Mouse (Mus musculus) lung, embryonic 16.5 days (tissue): ENCODE results near the gene Hist1h2af. TPM values are rescaled to one million over a fixed set of nuclear protein-coding genes. Genes with fewer than 3 reads are reported as not detected.

Source experiments
- ATAC-seq: fragments of 200-750 bp; cut with Nextera tagmentation; 2 replicates; pipeline ENCODE4 v1.8.0; 2017; ENCODE audit warnings: low read depth, mild to moderate bottlenecking, moderate library complexity
- H3K27ac ChIP-seq: fragments of 300-500 bp; sonication (generic); 2 replicates; pipeline ENCODE4 v1.5.1; 2014; ENCODE audit warnings: mild to moderate bottlenecking, control low read depth, low read length
- H3K27me3 ChIP-seq: fragments of 300-500 bp; sonication (generic); 2 replicates; pipeline ENCODE4 v1.6.1; 2014; ENCODE audit warnings: low read depth, low read length, mixed read lengths; ENCODE audit not compliant: control insufficient read depth, insufficient read depth
- H3K36me3 ChIP-seq: fragments of 300-500 bp; sonication (generic); 2 replicates; pipeline ENCODE4 v1.6.1; 2014; ENCODE audit warnings: low read length; ENCODE audit not compliant: control insufficient read depth, insufficient read depth
- H3K4me1 ChIP-seq: fragments of 300-500 bp; sonication (generic); replicated peaks from 2 replicates; pipeline ENCODE4 v1.6.1; 2014; ENCODE audit warnings: low read length, mixed read lengths; ENCODE audit not compliant: control insufficient read depth, insufficient read depth
- H3K4me2 ChIP-seq: fragments of 300-500 bp; sonication (generic); 2 replicates; pipeline ENCODE4 v1.6.1; 2014; ENCODE audit warnings: low read depth, low read length, control low read depth
- H3K4me3 ChIP-seq: fragments of 300-500 bp; sonication (generic); 2 replicates; pipeline ENCODE4 v1.5.1; 2014; ENCODE audit warnings: mild to moderate bottlenecking, low read length, control low read depth
- H3K9ac ChIP-seq: fragments of 300-500 bp; sonication (generic); 2 replicates; pipeline ENCODE4 v1.6.1; 2014; ENCODE audit warnings: low read length, control low read depth
- H3K9me3 ChIP-seq: fragments of 300-500 bp; sonication (generic); 2 replicates; pipeline ENCODE4 v1.6.1; 2016; ENCODE audit warnings: low read length; ENCODE audit not compliant: control insufficient read depth
- WGBS: fragments of 180-500 bp; shearing (Covaris S2); extraction: QIAGEN DNeasy Blood & Tissue Kit; methylation state at CpG from one replicate; pipeline ENCODE4 v1.1.7; 2014; 5-methylcytosine and 5-hydroxymethylcytosine counted together
- microRNA-seq: library from miRNA; unstranded; fragments of <30 nt; microRNA quantifications from one replicate; pipeline ENCODE4, GENCODE M21; 2016
- polyA plus RNA-seq: library from polyadenylated mRNA; unstranded; fragments of >200 nt; fragmentation: Nextera tagmentation; extraction: Ambion mirVana; gene quantifications from 2 replicates; pipeline ENCODE4 v1.2.1, GENCODE M21; 2015

Hist1h2af gene
- polyA plus RNA-seq, 1 experiment from 2014 or later: 8.0 TPM

GRCm38 (mm10) chr13:23581408-23582218 is 47.9 kb downstream of the Hist1h2af start, which contains the start of gene Hist1h4d:
Gene Hist1h4d (plus strand): TSS chr13:23581598.
- H3K4me3 ChIP-seq: peak within 1 kb of the TSS; percentile 65
- peak; percentile 89 for ATAC-seq
- H3K36me3 ChIP-seq: no peaks in the 10 kb centered on the region
- no peaks in the 10 kb centered on the region for H3K27me3 ChIP-seq
- no peaks in the 10 kb centered on the region for H3K9me3 ChIP-seq
- H3K9ac ChIP-seq: peak within 1 kb of the TSS; percentile 77
- H3K27ac ChIP-seq: peak within 1 kb of the TSS; percentile 94
- under 1% methylated on average over 41 of the region's 43 CpGs for WGBS
- H3K4me2 ChIP-seq: peak within 1 kb of the TSS; percentile 86
- peaks cover 29% of the 10 kb centered on the region for H3K4me1 ChIP-seq

- H3K4me2 ChIP-seq: peak overlapping the region; percentile 86
- peaks cover 26% of the 10 kb centered on the region for H3K4me1 ChIP-seq
- peak overlapping the region; percentile 65 for H3K4me3 ChIP-seq
- WGBS: 6% methylated on average over 6 of the region's 6 CpGs
- peak overlapping the region; percentile 77 for H3K9ac ChIP-seq
- H3K27ac ChIP-seq: peak overlapping the region; percentile 94
- no peaks in the 10 kb centered on the region for H3K36me3 ChIP-seq
- H3K27me3 ChIP-seq: no peaks in the 10 kb centered on the region
- no peak for ATAC-seq
- no peaks in the 10 kb centered on the region for H3K9me3 ChIP-seq
Measured at GRCm38 (mm10) chr13:23582219-23583056, 48.7 kb downstream of the Hist1h2af start.

- Histone ChIP-seq H3K4me2 (no peak overlapping the region; the same call in 1 of the 2 replicates), H3K36me3 (no peaks in the 10 kb centered on the region), H3K27me3 (no peaks in the 10 kb centered on the region), H3K9ac (0 out of 2 replicates have a peak overlapping the region, but pooled peaks have one; percentile 26), H3K9me3 (no peaks in the 10 kb centered on the region), H3K4me3 (no peak overlapping the region), H3K4me1 (peaks cover 26% of the 10 kb centered on the region), H3K27ac (peak overlapping the region; percentile 94)
- ATAC-seq: no peak
Measured at GRCm38 (mm10) chr13:23583387-23584068, 49.8 kb downstream of the Hist1h2af start.

Small RNA genes within 50 kb of the gene (microRNA-seq; reads per million reads assigned to microRNA genes)
- gene Gm44297: not detected
- gene Gm44359: not detected
- not detected for gene Gm44394
- gene n-TStga1: 1.2 reads per million

Other genes with a start within 250 kb of the Hist1h2af start
- gene Zfp322a, start 164.7 kb upstream of the Hist1h2af start, polyA plus RNA-seq: 56.0 and 56.3 TPM in 2 replicates
- 11.8 and 12.3 TPM in 2 replicates for gene Abt1, start 110.0 kb upstream of the Hist1h2af start, polyA plus RNA-seq
- gene Btn1a1, start 68.0 kb upstream of the Hist1h2af start, polyA plus RNA-seq: 0.06 and 0.10 TPM in 2 replicates
- 0.20 and 0.28 TPM in 2 replicates for gene Btn2a2, start 45.0 kb upstream of the Hist1h2af start, polyA plus RNA-seq
- 4.3 and 8.4 TPM in 2 replicates for gene Hist1h4h, start 2.9 kb upstream of the Hist1h2af start, polyA plus RNA-seq
- gene Hist1h3g, start 1.5 kb downstream of the Hist1h2af start, polyA plus RNA-seq: 5.6 and 6.2 TPM in 2 replicates
- 1.3 and 2.0 TPM in 2 replicates for gene Hist1h2bh, start 9.5 kb downstream of the Hist1h2af start, polyA plus RNA-seq
- gene Hist1h3f, start 10.1 kb downstream of the Hist1h2af start, polyA plus RNA-seq: 0.49 and 0.93 TPM in 2 replicates
- 0.78 and 2.4 TPM in 2 replicates for gene Hist1h4f, start 17.7 kb downstream of the Hist1h2af start, polyA plus RNA-seq
- gene Hist1h1d, start 19.4 kb downstream of the Hist1h2af start, polyA plus RNA-seq: 0.58 and 0.79 TPM in 2 replicates
- gene Hist1h3e, start 28.5 kb downstream of the Hist1h2af start, polyA plus RNA-seq: 4.9 and 7.8 TPM in 2 replicates
- gene Hist1h2ae, start 37.3 kb downstream of the Hist1h2af start, polyA plus RNA-seq: 71.9 and 83.6 TPM in 2 replicates
- 13.6 and 15.8 TPM in 2 replicates for gene Hist1h2bg, start 37.5 kb downstream of the Hist1h2af start, polyA plus RNA-seq
- 4.8 and 6.8 TPM in 2 replicates for gene Hist1h2bf, start 40.3 kb downstream of the Hist1h2af start, polyA plus RNA-seq
- 2.9 and 3.4 TPM in 2 replicates for gene Hist1h2ad, start 40.5 kb downstream of the Hist1h2af start, polyA plus RNA-seq
- 7.4 and 9.5 TPM in 2 replicates for gene Hist1h3d, start 41.9 kb downstream of the Hist1h2af start, polyA plus RNA-seq
- 130 and 135 TPM in 2 replicates for gene Hist1h4d, start 47.7 kb downstream of the Hist1h2af start, polyA plus RNA-seq
- 3.3 and 3.4 TPM in 2 replicates for gene Hist1h2be, start 87.2 kb downstream of the Hist1h2af start, polyA plus RNA-seq
- gene Hist1h1e, start 88.7 kb downstream of the Hist1h2af start, polyA plus RNA-seq: 20.3 and 21.3 TPM in 2 replicates
- gene Hist1h2ac, start 150.0 kb downstream of the Hist1h2af start, polyA plus RNA-seq: 2.2 and 2.3 TPM in 2 replicates
- 66.1 and 72.9 TPM in 2 replicates for gene Hist1h2bc, start 150.3 kb downstream of the Hist1h2af start, polyA plus RNA-seq
- 0.16 and 0.48 TPM in 2 replicates for gene Hist1h1t, start 161.9 kb downstream of the Hist1h2af start, polyA plus RNA-seq
- gene Hist1h4c, start 164.5 kb downstream of the Hist1h2af start, polyA plus RNA-seq: 6.2 and 6.6 TPM in 2 replicates
- 11.2 and 13.7 TPM in 2 replicates for gene Hfe, start 176.9 kb downstream of the Hist1h2af start, polyA plus RNA-seq
- 36.9 and 37.8 TPM in 2 replicates for gene Hist1h1c, start 204.9 kb downstream of the Hist1h2af start, polyA plus RNA-seq
- 5.9 and 9.7 TPM in 2 replicates for gene Hist1h3c, start 211.7 kb downstream of the Hist1h2af start, polyA plus RNA-seq
- 4.0 and 4.9 TPM in 2 replicates for gene Hist1h2bb, start 212.8 kb downstream of the Hist1h2af start, polyA plus RNA-seq
- 33.4 and 44.6 TPM in 2 replicates for gene Hist1h2ab, start 217.2 kb downstream of the Hist1h2af start, polyA plus RNA-seq
- 13.3 and 14.0 TPM in 2 replicates for gene Hist1h3b, start 218.4 kb downstream of the Hist1h2af start, polyA plus RNA-seq
- gene Hist1h4b, start 223.1 kb downstream of the Hist1h2af start, polyA plus RNA-seq: 5.1 and 6.6 TPM in 2 replicates
- gene Hist1h4a, start 227.3 kb downstream of the Hist1h2af start, polyA plus RNA-seq: 1.2 TPM in 1 of 2 replicates, not detected in the other
- gene Hist1h3a, start 228.5 kb downstream of the Hist1h2af start, polyA plus RNA-seq: 4.2 and 5.5 TPM in 2 replicates
- gene Hist1h1a, start 229.8 kb downstream of the Hist1h2af start, polyA plus RNA-seq: 2.1 and 4.3 TPM in 2 replicates
- not detected in 2 replicates for gene Trim38, start 236.0 kb downstream of the Hist1h2af start, polyA plus RNA-seq